Mouse (Mus musculus): ENCODE results near the gene Ofd1.
A peak's percentile ranks its signal among the peaks of the same experiment; 100 is the strongest.

Ofd1 gene

DNA sequence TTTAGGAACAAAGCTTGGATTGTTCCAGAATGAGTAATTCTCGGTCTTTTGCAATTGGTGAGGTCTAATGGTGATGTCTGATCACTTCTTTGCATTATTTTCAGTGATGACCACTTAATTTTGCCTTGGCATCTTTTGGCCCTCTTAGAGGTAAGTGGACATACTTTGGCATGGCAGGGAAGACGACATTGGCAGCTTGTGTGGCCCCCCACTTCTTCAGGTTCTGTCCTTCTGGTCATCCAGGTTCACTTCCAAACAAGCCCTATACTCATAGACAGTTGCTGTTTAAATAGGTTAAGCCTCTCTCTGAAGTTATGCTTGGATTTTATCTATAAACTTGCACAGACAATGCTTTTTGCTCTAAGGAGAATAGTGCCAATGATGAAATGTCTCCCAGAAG is 81.5 kb downstream of the Ofd1 start:
- no peak for DNase-seq

DNA sequence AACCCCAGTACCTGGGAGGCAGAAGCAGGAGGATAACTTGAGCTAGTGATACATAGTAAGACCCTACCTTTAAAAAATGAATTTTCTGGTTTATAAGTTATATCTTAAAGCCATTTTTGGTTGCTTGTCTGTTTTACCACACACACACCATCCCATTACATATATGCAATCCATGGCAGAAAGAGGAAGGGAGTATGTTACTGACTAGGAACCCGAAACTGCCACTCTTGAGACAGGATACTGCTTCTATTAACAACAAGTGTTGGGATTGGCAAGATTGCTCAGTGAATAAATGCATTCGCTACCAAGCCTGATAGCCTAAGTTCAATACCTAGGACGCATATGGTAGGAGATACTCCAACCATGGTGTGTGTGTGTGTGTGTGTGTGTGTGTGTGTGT is 84.2 kb downstream of the Ofd1 start:
- no peak for DNase-seq

DNA sequence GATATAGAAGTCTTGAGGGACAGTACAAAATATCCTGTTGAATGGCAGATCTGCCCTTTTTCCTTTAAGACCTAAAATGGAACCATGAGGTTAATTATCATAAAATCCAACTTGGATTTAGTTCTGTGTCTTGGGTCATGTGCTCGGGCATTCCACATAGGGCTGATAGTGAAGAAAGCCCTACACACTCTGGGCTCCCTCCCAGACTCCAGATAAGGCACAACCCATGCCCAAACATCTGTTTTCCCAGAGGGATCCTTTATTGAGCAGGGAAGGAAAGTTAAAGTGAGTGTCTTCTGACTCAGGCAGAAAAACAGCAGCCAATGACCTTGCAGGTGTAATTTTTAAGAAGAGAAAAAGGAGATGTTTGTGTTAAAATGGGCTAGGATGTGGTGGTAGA is 85.6 kb downstream of the Ofd1 start:
- no peak for DNase-seq

DNA sequence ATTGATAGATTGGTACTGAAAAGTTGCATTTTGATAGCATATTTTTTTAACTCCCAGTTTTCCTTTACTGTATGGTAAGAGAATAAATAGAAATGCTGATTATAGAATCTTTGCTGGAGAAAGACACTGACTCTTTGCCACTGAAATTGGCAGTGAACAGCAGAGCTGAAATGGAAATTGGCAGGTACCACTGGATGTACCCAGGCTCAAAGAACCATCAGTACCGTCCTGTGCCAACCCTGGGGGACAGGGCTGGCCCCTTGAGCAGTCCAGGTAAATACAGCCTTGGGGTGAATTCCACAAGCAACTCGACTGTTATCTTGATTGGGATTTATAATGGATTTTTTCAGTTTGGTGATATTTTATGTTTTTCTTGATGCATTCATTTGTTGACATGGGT is 87.1 kb downstream of the Ofd1 start:
- no peak for DNase-seq

DNA sequence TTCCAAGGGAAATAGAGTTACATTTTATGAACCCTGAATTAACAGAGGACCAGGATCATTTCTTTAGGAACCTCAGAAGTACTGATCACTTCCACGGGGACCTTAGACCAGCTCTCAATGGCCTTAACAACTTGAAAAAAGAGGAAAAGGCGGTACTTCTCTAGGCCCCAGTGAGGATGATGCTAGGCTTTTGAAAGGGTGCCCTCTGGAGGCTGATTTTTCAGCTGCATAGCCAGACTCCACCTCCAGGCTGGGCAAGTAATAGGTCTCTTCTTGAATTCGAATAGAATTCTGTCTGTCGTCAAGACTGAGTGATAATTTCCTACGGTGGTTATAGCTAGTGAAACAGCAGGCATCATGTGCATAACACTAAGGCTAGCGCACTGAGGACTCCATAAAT is 88.7 kb downstream of the Ofd1 start:
- peak; percentile 68 to 72 for DNase-seq

DNA sequence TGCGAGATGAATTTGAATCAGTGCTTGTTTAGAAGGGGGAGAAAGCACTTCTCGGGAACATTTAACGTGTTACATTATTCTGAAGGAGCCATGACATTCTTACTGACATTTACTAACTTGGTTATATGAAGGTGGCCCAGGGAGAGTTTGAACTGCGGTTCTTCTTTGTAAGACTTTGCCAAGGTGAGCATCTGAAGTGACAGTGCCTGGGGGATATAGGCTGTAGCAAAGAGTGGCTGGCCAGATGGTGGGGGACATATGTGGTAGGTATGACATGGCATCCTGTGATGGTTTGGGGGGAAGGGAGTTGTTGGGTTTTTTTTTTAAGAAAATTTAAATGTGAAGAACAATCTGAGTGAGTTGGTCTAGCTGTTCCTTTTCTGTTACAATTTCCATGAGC is 91.9 kb downstream of the Ofd1 start:
- no peak for DNase-seq

DNA sequence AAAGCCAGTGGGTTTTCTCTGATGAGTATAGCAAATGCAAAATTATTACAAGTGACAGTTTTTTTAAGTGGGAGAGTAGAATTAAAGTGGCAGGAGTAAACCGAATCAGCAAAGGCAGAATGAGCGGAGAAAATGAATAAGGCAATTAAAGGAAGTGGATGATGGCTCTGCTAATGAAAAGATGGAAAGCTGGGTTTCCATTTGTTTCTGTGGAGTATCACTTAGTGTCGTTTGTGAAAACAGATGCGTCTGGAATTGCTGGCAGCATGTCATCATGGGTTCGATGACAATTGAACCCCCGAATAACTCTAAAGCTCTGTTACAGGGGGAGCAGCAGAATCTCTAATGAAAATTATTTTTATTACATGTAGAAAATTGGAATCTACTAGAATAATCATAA is 92.4 kb downstream of the Ofd1 start:
- DNase-seq = no peak

DNA sequence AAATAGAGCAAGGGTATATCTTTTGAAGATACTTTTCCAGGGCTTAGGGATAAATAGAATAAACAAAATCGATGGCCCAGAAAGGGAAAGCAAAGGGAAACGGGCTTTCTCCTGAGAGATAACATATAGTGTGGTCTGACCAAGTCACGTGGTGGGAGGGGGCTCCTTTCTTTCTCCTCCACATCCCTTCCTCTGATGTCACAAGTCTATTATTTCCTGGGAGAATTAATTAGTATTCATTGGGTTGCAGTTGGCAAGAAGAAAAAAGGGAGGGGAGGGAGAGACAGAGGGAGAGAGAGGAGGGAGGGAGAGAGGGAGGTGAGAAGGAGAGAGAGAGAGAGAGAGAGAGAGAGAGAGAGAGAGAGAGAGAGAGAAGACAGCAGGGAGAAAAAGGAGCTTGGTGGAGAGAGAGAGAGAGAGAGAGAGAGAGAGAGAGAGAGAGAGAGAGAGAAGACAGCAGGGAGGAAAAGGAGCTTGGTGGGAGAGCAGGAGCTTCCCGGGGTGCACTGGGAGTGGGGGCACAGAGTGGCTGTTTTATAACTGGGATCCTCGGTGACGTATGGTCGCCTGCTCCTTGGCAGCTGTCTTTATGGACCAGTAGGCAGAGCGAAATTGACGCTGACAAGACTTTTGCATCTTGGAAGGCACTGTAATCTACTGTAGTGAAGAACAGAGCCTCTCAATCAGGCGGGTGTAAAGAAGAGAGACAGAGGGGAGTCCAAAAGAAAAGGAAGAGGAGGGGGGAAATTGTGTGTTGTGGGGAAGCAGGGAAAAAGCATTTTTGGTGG is 96.1 kb downstream of the Ofd1 start:
- DNase-seq = no peak

DNA sequence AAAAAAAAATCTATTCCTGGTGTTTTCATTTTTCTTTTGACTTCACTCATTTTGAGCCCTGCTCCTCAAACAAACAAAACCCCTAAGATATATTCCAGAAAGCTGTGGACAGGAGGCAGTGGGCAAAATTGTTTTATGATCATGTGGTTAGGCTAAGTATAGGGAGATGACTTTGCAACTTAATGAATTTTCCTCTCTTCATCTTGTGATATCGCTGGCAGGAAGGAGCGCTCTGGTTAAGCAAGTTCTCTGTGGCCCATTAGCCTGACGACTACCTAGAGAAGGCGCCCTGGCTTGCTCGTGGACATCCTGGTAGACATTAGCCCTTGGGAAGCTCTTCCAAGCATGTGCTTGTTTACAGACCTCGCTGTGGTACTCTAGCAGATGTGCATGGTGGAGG is 98.7 kb downstream of the Ofd1 start:
- no peak for DNase-seq

Measured in kidney, postnatal 4 days (tissue).